Mouse (Mus musculus) MEL (cell line): ENCODE measurements around the gene Ssmem1.

Experiments
- CHD2 ChIP-seq: IDR thresholded peaks from 2 replicates; pipeline ENCODE4 v1.6.1; 2011; ENCODE audit warnings: low read length, improper control_type of control experiment
- CTCF ChIP-seq, 3 experiments: IDR thresholded peaks in 2 of 3; conservative IDR thresholded peaks in 1 of 3; 2 replicates each; pipeline ENCODE4 v1.5.1; 2011 to 2012; ENCODE audit warnings: low read length in 3 of 3, low read depth in 2 of 3, mild to moderate bottlenecking in 2 of 3, improper control_type of control experiment in 1 of 3, inconsistent platforms in 1 of 3, mixed read lengths in 1 of 3, moderate library complexity in 1 of 3; ENCODE audit not compliant: control insufficient read depth in 1 of 3, insufficient read depth in 1 of 3, poor library complexity in 1 of 3, severe bottlenecking in 1 of 3
- GATA1 ChIP-seq: IDR thresholded peaks from 2 replicates; pipeline ENCODE4 v1.6.1; 2011; ENCODE audit warnings: low read depth, low read length, improper control_type of control experiment
- MAFK ChIP-seq: IDR thresholded peaks from 2 replicates; pipeline ENCODE4 v1.6.1; 2011; ENCODE audit warnings: low read depth, mild to moderate bottlenecking, low read length, improper control_type of control experiment, borderline replicate concordance
- MEF2A ChIP-seq: IDR thresholded peaks from 2 replicates; pipeline ENCODE4 v1.6.1; 2014; ENCODE audit warnings: low read depth, mild to moderate bottlenecking, inconsistent platforms, low read length, improper control_type of control experiment; ENCODE audit not compliant: poor library complexity, insufficient replicate concordance, severe bottlenecking; ENCODE audit errors: extremely low read depth
- MXI1 ChIP-seq: IDR thresholded peaks from 2 replicates; pipeline ENCODE4 v1.6.1; 2011; ENCODE audit warnings: mild to moderate bottlenecking, low read depth, low read length, improper control_type of control experiment
- POLR2A ChIP-seq, 2 experiments: IDR thresholded peaks; 2 replicates each; pipeline ENCODE4 v1.6.1; 2011 to 2012; ENCODE audit warnings: low read length in 2 of 2, mild to moderate bottlenecking in 2 of 2, control low read depth in 1 of 2, improper control_type of control experiment in 1 of 2, low read depth in 1 of 2, moderate library complexity in 1 of 2; ENCODE audit not compliant: control insufficient read depth in 1 of 2, insufficient read depth in 1 of 2, poor library complexity in 1 of 2
- POLR2AphosphoS2 ChIP-seq: IDR thresholded peaks from 2 replicates; pipeline ENCODE4 v1.6.1; 2011; ENCODE audit warnings: low read length, improper control_type of control experiment
- TBP ChIP-seq: IDR thresholded peaks from 2 replicates; pipeline ENCODE4 v1.8.0; 2011; ENCODE audit warnings: low read depth, low read length, improper control_type of control experiment
- USF2 ChIP-seq, 2 experiments: IDR thresholded peaks; 2 replicates each; pipeline ENCODE4 v1.6.1; 2011 to 2012; ENCODE audit warnings: improper control_type of control experiment in 2 of 2, low read length in 2 of 2, borderline replicate concordance in 1 of 2, inconsistent platforms in 1 of 2, low read depth in 1 of 2, mild to moderate bottlenecking in 1 of 2; ENCODE audit not compliant: insufficient read depth in 1 of 2
- ZMIZ1 ChIP-seq: IDR thresholded peaks from 2 replicates; pipeline ENCODE4 v1.6.1; 2012; ENCODE audit warnings: low read depth, mild to moderate bottlenecking, inconsistent platforms, low read length, improper control_type of control experiment, moderate library complexity

DNA sequence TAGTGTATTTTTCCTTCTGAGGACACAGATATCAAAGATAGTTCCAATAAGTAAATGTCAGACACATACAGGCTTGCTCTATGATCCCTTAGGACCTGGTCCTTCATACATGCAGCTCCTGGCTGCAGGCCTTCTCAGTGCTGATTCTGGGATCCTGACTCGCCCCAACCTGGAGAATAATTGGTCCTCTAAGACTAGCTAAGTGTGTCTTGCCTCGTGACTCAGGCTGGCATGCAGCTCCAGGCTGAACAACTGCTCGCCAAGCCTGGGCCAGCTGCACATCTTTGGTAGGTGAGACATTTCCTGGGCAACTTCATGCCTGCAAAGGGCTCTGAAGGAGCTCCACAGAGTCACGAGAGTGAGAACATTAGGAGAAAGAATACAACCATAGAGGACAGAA lies 52.5 kb downstream of the Ssmem1 start:
- no peak for TF ChIP-seq CTCF (IDR thresholded peaks at IDR 0.05 in 2 of 3, conservative IDR thresholded peaks at IDR 0.05 in 1 of 3; ENCODE audit: control insufficient read depth in 1 of 3, insufficient read depth in 1 of 3, low read depth in 2 of 3, low read length in 3 of 3, poor library complexity in 1 of 3, severe bottlenecking in 1 of 3)
- no peak for TF ChIP-seq TBP
- no peak for TF ChIP-seq POLR2A (IDR thresholded peaks at IDR 0.05; ENCODE audit: control insufficient read depth in 1 of 2, insufficient read depth in 1 of 2, low read depth in 1 of 2, low read length in 2 of 2, poor library complexity in 1 of 2)
- TF ChIP-seq GATA1, result no peak
- TF ChIP-seq MAFK, result no peak
- no peak for TF ChIP-seq POLR2AphosphoS2
- TF ChIP-seq MXI1, result no peak
- TF ChIP-seq MEF2A, result no peak
- no peak for TF ChIP-seq ZMIZ1
- TF ChIP-seq USF2 (IDR thresholded peaks at IDR 0.05; ENCODE audit: borderline replicate concordance in 1 of 2, insufficient read depth in 1 of 2, low read depth in 1 of 2, low read length in 2 of 2), result no peak
- no peak for TF ChIP-seq CHD2
